Mouse (Mus musculus): Measurements from ENCODE around the gene Zfp109. TPM values are rescaled to one million over a fixed set of nuclear protein-coding genes. Genes with fewer than 3 reads are reported as not detected.

Gene Zfp109
- polyA plus RNA-seq, 1 experiment from 2014 or later: 4.9 TPM

DNA sequence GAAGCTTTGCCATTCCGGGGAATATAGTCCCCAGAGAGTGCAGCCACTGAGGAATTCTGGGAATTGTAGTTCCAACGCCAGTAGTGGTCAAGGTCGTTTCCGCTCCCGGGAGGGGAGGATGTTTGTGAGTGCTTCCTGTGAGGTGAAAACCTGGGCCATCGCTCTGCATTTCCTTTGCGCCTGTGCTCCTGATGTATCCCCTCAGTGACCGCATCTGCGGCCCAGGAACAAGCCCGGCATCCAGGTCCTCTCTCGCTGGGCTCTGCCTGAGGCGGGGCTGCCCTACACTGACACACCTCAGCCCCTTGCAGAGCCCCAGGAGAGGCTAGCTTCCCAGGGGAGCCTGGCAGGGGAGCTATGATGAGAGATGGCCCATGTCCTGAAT, 32.9 kb upstream of the Zfp109 start, which contains the start of gene Zfp93:
Gene Zfp93, plus strand, starts transcription at position 133 of the 385 bp plus-strand sequence.
- peak; percentile 89 for DNase-seq (ENCODE audit: low spot score)

DNA sequence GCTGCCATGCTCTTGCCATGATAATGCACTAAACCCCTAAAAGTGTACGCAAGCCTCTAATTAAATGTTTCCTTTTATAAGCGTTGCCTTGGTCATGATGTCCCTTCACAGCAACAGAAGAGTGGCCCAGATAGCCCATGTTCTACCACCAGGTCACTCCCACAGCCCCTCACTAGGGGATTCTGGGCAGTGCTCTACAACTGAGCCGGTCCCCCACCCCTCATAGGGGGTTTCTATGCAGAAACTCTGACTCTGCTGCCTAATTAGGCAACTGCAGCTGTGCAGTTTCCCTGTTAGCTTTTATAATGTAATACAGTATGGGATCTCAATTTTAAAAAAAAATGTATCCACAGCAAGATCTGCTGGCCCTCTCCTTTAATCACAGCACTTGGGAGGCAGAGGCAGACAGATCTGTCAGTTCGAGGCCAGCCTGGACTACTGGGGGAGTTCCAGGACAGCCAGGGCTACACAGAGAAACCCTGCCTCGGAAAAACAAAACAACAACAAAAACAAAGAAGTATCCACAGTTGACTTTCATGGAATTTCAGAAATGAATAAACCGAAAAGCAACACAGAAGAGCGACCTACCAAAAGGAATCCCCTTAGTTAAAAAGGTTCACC, 32.4 kb upstream of the Zfp109 start:
- DNase-seq (ENCODE audit: low spot score): no peak
- H3K9ac ChIP-seq (ENCODE audit: low read length): peak overlapping the region; percentile 81
- no peaks in the 10 kb centered on the region for H3K27me3 ChIP-seq (ENCODE audit: control insufficient read depth, insufficient read depth, low read length)
- H3K4me3 ChIP-seq (ENCODE audit: low read depth, low read length): peak overlapping the region; percentile 59
- peaks cover 4% of the 10 kb centered on the region for H3K36me3 ChIP-seq (ENCODE audit: control insufficient read depth, insufficient read depth, low read length)
- no peaks in the 10 kb centered on the region for H3K4me1 ChIP-seq (ENCODE audit: control insufficient read depth, insufficient read depth, low read length)
- peak overlapping the region; percentile 71 for H3K4me2 ChIP-seq (ENCODE audit: low read depth, severe bottlenecking)
- H3K9me3 ChIP-seq (ENCODE audit: control insufficient read depth, low read length): no peaks in the 10 kb centered on the region; the same call in 1 of the 2 replicates
- H3K27ac ChIP-seq (replicated peaks; ENCODE audit: low read depth, low read length): no peak overlapping the region
- ATAC-seq (ENCODE audit: insufficient number of reproducible peaks, low FRiP score, low TSS enrichment, low read depth): peak; percentile 40; the same call in 1 of the 2 replicates
- WGBS: 39% methylated on average over 7 of the region's 7 CpGs

More for the DNA sequence above, 32.9 kb upstream of the Zfp109 start, which contains the start of gene Zfp93:
- Histone ChIP-seq H3K4me1 (ENCODE audit: control insufficient read depth, insufficient read depth, low read length) (no peaks in the 10 kb centered on the region), H3K27me3 (ENCODE audit: control insufficient read depth, insufficient read depth, low read length) (no peaks in the 10 kb centered on the region), H3K36me3 (ENCODE audit: control insufficient read depth, insufficient read depth, low read length) (peaks cover 8% of the 10 kb centered on the region), H3K4me3 (ENCODE audit: low read depth, low read length) (peak within 1 kb of the TSS; percentile 59), H3K4me2 (ENCODE audit: low read depth, severe bottlenecking) (peak within 1 kb of the TSS; percentile 71), H3K9me3 (ENCODE audit: control insufficient read depth, low read length) (no peaks in the 10 kb centered on the region; the same call in 1 of the 2 replicates), H3K9ac (ENCODE audit: low read length) (peak within 1 kb of the TSS; percentile 81), H3K27ac (replicated peaks; ENCODE audit: low read depth, low read length) (peak within 1 kb of the TSS; percentile 59; the same call in 1 of the 2 replicates)
- ATAC-seq (ENCODE audit: insufficient number of reproducible peaks, low FRiP score, low TSS enrichment, low read depth): peak; percentile 90
- WGBS: under 1% methylated on average over 12 of the region's 12 CpGs

DNA sequence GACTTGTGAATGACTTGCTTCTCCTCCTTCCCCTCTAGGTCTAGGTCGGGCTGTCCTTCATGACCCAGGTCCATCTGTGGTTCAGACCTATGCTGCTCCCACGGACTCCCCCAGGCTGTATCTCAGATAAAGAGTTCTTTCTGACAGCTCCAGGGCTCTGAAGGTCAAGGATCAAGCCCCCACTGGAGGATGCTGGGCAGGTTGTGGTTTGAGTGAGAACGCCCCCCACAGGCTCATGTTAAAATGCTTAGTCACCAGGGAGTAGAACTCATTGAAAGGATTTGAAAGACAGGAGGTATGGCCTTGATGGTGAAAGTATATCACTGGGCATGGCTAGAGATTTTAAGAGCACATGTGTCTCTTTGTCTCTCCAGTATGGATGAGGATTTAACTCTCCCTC, 31.9 kb upstream of the Zfp109 start:
- no peak overlapping the region for H3K4me2 ChIP-seq (ENCODE audit: low read depth, severe bottlenecking)
- WGBS: 89% methylated on average over 3 of the region's 3 CpGs

DNA sequence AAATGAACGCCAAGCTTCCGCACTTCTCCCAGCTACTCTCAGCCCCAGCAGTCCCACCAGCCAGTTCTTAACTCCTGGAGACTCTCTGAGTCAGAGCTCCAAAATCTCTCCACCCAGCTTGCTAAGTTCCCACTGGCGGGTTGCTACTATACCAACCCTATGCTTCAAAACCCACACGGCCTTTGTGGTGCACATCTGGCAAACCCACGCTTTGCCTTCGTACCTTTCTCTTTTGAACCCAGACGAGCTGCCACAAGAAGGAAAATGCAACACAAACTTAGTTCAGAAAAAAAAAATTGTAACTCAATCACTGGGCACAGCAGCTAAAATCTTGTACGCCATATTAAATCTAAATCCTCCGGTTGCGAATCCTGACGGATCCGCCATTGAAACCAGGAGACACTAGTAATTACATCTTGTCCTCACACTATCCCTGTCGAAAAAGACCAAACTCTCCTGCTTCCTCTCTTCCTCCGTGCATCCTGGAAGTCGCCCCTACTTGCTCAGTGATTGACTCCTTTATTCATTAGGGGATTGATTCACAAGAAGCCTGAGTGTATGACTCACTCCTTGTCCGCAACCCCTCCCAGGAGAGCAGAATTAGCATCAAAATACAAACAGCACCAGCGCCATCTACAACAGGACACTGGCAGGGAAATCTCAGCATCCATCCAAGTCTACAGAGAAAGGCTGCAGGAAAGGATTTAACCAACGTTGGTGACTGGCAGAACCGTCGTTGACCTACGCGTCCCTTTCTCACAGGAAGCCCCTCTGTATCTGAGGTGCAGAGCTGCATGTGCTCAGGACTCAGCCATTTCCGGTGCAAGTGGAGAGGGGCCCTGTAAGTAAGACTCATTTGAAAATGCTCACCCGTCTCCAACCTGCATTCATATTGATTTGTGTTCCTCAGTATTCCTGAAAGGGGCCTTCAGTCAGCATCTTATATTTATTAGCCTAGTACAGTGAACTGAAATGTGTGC, 31.1 kb upstream of the Zfp109 start:
- no peaks in the 10 kb centered on the region for H3K4me1 ChIP-seq (ENCODE audit: control insufficient read depth, insufficient read depth, low read length)
- H3K27me3 ChIP-seq (ENCODE audit: control insufficient read depth, insufficient read depth, low read length): no peaks in the 10 kb centered on the region
- H3K4me3 ChIP-seq (ENCODE audit: low read depth, low read length): no peak overlapping the region
- no peak overlapping the region for H3K27ac ChIP-seq (replicated peaks; ENCODE audit: low read depth, low read length)
- no peaks in the 10 kb centered on the region; the same call in 1 of the 2 replicates for H3K9me3 ChIP-seq (ENCODE audit: control insufficient read depth, low read length)
- no peak for ATAC-seq (ENCODE audit: insufficient number of reproducible peaks, low FRiP score, low TSS enrichment, low read depth)
- WGBS: 75% methylated on average over 24 of the region's 24 CpGs
- H3K36me3 ChIP-seq (ENCODE audit: control insufficient read depth, insufficient read depth, low read length): no peaks in the 10 kb centered on the region
- no peak overlapping the region for H3K9ac ChIP-seq (ENCODE audit: low read length)
- no peak overlapping the region for H3K4me2 ChIP-seq (ENCODE audit: low read depth, severe bottlenecking)
- no peak for DNase-seq (ENCODE audit: low spot score)

More for the DNA sequence above, 31.9 kb upstream of the Zfp109 start:
- Histone ChIP-seq H3K36me3 (ENCODE audit: control insufficient read depth, insufficient read depth, low read length) (peaks cover under 1% of the 10 kb centered on the region; the same call in 1 of the 2 replicates), H3K27ac (replicated peaks; ENCODE audit: low read depth, low read length) (no peak overlapping the region), H3K27me3 (ENCODE audit: control insufficient read depth, insufficient read depth, low read length) (no peaks in the 10 kb centered on the region), H3K4me3 (ENCODE audit: low read depth, low read length) (no peak overlapping the region), H3K4me1 (ENCODE audit: control insufficient read depth, insufficient read depth, low read length) (no peaks in the 10 kb centered on the region), H3K9ac (ENCODE audit: low read length) (no peak overlapping the region), H3K9me3 (ENCODE audit: control insufficient read depth, low read length) (no peaks in the 10 kb centered on the region; the same call in 1 of the 2 replicates)
- ATAC-seq (ENCODE audit: insufficient number of reproducible peaks, low FRiP score, low TSS enrichment, low read depth) (no peak), DNase-seq (ENCODE audit: low spot score) (no peak)

DNA sequence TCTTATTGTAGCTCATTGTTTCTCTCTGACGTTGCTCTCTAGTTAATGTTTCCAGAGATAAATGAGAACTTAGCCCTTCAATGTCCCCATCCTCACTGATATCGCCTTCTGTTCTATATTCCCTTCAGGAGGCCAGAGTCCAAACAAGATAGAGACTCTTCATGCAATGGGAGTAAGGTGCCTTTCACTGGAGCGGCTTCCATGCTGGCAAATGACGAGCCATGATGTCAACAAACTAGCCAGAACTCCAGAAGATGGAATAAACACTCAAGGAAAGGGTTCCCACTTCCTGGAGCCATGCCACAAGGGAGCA, 22.6 kb upstream of the Zfp109 start:
- Histone ChIP-seq H3K27ac (replicated peaks; ENCODE audit: low read depth, low read length) (no peak overlapping the region), H3K27me3 (ENCODE audit: control insufficient read depth, insufficient read depth, low read length) (no peaks in the 10 kb centered on the region), H3K9me3 (ENCODE audit: control insufficient read depth, low read length) (no peaks in the 10 kb centered on the region), H3K4me1 (ENCODE audit: control insufficient read depth, insufficient read depth, low read length) (no peaks in the 10 kb centered on the region), H3K9ac (ENCODE audit: low read length) (no peak overlapping the region), H3K36me3 (ENCODE audit: control insufficient read depth, insufficient read depth, low read length) (no peaks in the 10 kb centered on the region), H3K4me3 (ENCODE audit: low read depth, low read length) (no peak overlapping the region), H3K4me2 (ENCODE audit: low read depth, severe bottlenecking) (no peak overlapping the region)
- WGBS: 90% methylated on average over 4 of the region's 4 CpGs
- ATAC-seq (ENCODE audit: insufficient number of reproducible peaks, low FRiP score, low TSS enrichment, low read depth): no peak
- no peak for DNase-seq (ENCODE audit: low spot score)

DNA sequence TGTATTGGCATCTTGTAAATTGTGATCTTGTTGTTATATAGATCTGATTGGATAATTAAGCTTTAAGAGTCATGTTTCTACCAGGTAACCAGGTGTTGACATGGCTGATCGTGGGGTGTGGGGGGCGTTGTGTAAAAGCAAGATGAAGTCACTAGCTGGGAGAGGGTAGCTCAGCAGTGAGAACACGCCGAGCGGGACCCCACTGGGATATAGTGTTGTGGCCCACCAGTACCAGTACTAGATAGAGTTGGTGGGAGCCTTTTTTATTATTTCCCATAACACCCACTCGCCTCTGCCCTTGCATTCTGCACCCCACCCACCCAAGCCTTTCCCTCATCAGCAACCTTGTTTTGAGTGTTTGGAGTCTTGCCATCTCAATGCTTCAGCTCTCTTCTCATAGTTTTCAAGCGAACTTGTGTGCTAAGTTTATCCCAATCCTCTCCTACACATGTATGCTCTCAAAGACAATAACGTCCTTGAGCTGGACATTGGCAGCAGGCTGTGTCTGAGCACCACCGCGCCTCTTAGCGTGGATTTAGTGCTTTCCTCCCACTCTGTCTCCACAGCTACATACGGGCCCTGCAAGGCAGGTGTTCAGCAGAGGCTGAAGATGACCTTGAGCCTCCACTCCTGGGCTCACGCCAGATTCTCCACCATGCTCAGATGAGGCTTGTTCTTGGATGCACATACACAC, 22.1 kb upstream of the Zfp109 start:
- H3K9ac ChIP-seq (ENCODE audit: low read length): no peak overlapping the region
- no peak overlapping the region for H3K4me3 ChIP-seq (ENCODE audit: low read depth, low read length)
- WGBS: 89% methylated on average over 13 of the region's 13 CpGs
- no peaks in the 10 kb centered on the region for H3K27me3 ChIP-seq (ENCODE audit: control insufficient read depth, insufficient read depth, low read length)
- ATAC-seq (ENCODE audit: insufficient number of reproducible peaks, low FRiP score, low TSS enrichment, low read depth) (no peak), DNase-seq (ENCODE audit: low spot score) (no peak)
- H3K36me3 ChIP-seq (ENCODE audit: control insufficient read depth, insufficient read depth, low read length): no peaks in the 10 kb centered on the region
- no peaks in the 10 kb centered on the region for H3K9me3 ChIP-seq (ENCODE audit: control insufficient read depth, low read length)
- H3K4me2 ChIP-seq (ENCODE audit: low read depth, severe bottlenecking): no peak overlapping the region
- no peak overlapping the region for H3K27ac ChIP-seq (replicated peaks; ENCODE audit: low read depth, low read length)
- H3K4me1 ChIP-seq (ENCODE audit: control insufficient read depth, insufficient read depth, low read length): no peaks in the 10 kb centered on the region

DNA sequence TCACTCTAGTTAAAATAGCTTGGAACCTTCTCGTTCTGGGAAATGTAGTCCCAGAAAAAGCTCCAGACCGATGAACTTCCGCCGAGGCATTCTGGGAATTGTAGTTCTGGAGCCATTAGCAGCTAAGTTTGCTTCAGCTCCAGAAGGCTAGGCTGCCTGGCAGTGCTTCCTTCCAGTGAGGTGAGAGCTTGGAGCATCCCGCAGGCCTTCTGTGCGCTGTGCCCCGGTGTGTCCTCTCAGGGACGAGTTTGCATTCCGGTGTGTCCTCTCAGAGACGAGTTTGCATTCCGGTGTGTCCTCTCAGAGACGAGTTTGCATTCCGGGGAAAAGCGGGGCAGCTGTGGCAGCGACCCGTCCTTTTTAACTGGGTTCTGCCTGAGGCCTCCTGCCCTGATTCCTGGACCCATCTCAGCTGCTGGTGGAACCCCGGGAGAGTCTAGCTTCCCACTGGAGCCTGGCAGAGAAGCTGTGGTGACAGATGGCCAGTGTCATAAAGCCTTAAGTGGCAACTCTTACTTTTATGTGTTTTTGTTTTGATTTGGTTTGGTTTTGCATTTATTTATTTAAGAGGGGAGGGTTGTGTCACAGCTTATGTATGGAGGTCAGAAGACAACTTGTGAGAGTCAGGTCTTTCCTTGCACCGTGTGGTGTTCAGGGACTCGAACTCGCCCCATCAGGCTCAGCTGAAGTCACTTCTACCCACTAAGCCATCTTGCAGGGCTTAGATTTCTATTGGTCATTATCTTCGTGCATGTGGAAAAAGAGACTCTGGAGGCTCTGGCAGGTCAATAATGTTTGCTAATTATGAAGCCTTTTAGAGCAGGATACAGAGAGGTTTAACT, 17.5 kb upstream of the Zfp109 start, which contains the start of gene Zfp108:
Gene Zfp108, plus strand, starts transcription at position 162 of the 842 bp plus-strand sequence.
- peak; percentile 79 for ATAC-seq (ENCODE audit: insufficient number of reproducible peaks, low FRiP score, low TSS enrichment, low read depth)
- 21% methylated on average over 21 of the region's 21 CpGs for WGBS

More for the DNA sequence above, 17.5 kb upstream of the Zfp109 start, which contains the start of gene Zfp108:
- H3K27me3 ChIP-seq (ENCODE audit: control insufficient read depth, insufficient read depth, low read length): no peaks in the 10 kb centered on the region
- peak within 1 kb of the TSS; percentile 64 for H3K9ac ChIP-seq (ENCODE audit: low read length)
- H3K27ac ChIP-seq (replicated peaks; ENCODE audit: low read depth, low read length): no peak within 1 kb of the TSS
- no peaks in the 10 kb centered on the region for H3K36me3 ChIP-seq (ENCODE audit: control insufficient read depth, insufficient read depth, low read length)
- peak within 1 kb of the TSS; percentile 64 for H3K4me2 ChIP-seq (ENCODE audit: low read depth, severe bottlenecking)
- H3K4me3 ChIP-seq (ENCODE audit: low read depth, low read length): peak within 1 kb of the TSS; percentile 48
- no peaks in the 10 kb centered on the region for H3K9me3 ChIP-seq (ENCODE audit: control insufficient read depth, low read length)
- peak; percentile 79 for DNase-seq (ENCODE audit: low spot score)
- no peaks in the 10 kb centered on the region for H3K4me1 ChIP-seq (ENCODE audit: control insufficient read depth, insufficient read depth, low read length)
